8 mouse cellular contexts compared by ENCODE assay signal in genomic region chr14:79661005-79661917, GRCm38 (mm10). TPM values are rescaled to one million over a fixed set of nuclear protein-coding genes. Genes with fewer than 3 reads are reported as not detected.
DNase-seq lines count a peak whose midpoint lies in the region; ATAC-seq lines count a peak whose summit lies in the region.

No protein-coding gene starts in this region.

- 12% methylated on average over 33 of the region's 33 CpGs for WGBS in limb, embryonic 15.5 days
- WGBS in midbrain, embryonic 15.5 days = 23% methylated on average over 33 of the region's 33 CpGs

- H3K9me3 ChIP-seq in limb, embryonic 15.5 days = no peaks in the 10 kb centered on the region
- no peaks in the 10 kb centered on the region for H3K9me3 ChIP-seq in midbrain, embryonic 15.5 days

- no peaks in the 10 kb centered on the region for H3K36me3 ChIP-seq in limb, embryonic 15.5 days
- no peaks in the 10 kb centered on the region for H3K36me3 ChIP-seq in midbrain, embryonic 15.5 days (replicated peaks)

- peak overlapping the region; percentile 68 for H3K27ac ChIP-seq in limb, embryonic 15.5 days
- no peak overlapping the region for H3K27ac ChIP-seq in midbrain, embryonic 15.5 days

- 0 out of 2 replicates have a peak, but pooled peaks have one; percentile 31 for ATAC-seq in limb, embryonic 15.5 days (ENCODE audit: insufficient number of reproducible peaks, low FRiP score, low TSS enrichment, low read depth)
- peak; percentile 61; the same call in 1 of the 2 replicates for ATAC-seq in midbrain, embryonic 15.5 days (replicated peaks)

- peaks cover 8% of the 10 kb centered on the region for H3K4me1 ChIP-seq in limb, embryonic 15.5 days
- H3K4me1 ChIP-seq in midbrain, embryonic 15.5 days = peaks cover 15% of the 10 kb centered on the region

- no peak overlapping the region for H3K9ac ChIP-seq in limb, embryonic 15.5 days
- no peak overlapping the region for H3K9ac ChIP-seq in midbrain, embryonic 15.5 days

- H3K4me3 ChIP-seq in limb, embryonic 15.5 days = peak overlapping the region; percentile 37
- peak overlapping the region; percentile 12; the same call in 1 of the 2 replicates for H3K4me3 ChIP-seq in midbrain, embryonic 15.5 days

- peak; percentile 31 to 33 for DNase-seq in left cerebral cortex, postnatal 25 days (ENCODE audit: low spot score in 2 of 2)
- no peak for DNase-seq in left cerebral cortex, adult 8-10 months (ENCODE audit: low spot score in 2 of 2)
- peak; percentile 32 to 58 for DNase-seq in cerebellum, postnatal 4 days (ENCODE audit: low spot score in 2 of 2)
- peak; percentile 57 for DNase-seq in gastrocnemius, postnatal 14 days
- DNase-seq in induced T-regulatory cell, adult 2 months (ENCODE audit: low read depth) = peak; percentile 65
- DNase-seq in spleen, postnatal 14 days (ENCODE audit: low spot score in 2 of 2) = peak; percentile 41 to 55

- peak overlapping the region; percentile 44 for H3K4me2 ChIP-seq in limb, embryonic 15.5 days
- H3K4me2 ChIP-seq in midbrain, embryonic 15.5 days = peak overlapping the region; percentile 40

- H3K27me3 ChIP-seq in limb, embryonic 15.5 days = no peaks in the 10 kb centered on the region
- 0 out of 2 replicates have a peak, but pooled peaks cover 4% of the 10 kb centered on the region for H3K27me3 ChIP-seq in midbrain, embryonic 15.5 days (replicated peaks)

- intact Hi-C loops in left cerebral cortex, postnatal 25 days (cut with DNase I) = loop anchor here (2.0 kb wide), 1 partner anchor 44 kb away; no protein-coding TSS in a partner anchor
- intact Hi-C loops in gastrocnemius, postnatal 14 days (cut with DNase I; ENCODE audit: low total_unique reads) = no loop called here

RNA-seq across cellular contexts. Expression of gene Cnmd, which starts 0.7 kb away (rescaled TPM):
- total RNA-seq in left cerebral cortex, postnatal 25 days (2021) = 1 to 10 TPM in 1 of 2 experiments, under 1 TPM in 1; 0.87 to 1.1 TPM
- total RNA-seq in left cerebral cortex, adult 8-10 months (2022) = 1 to 10 TPM; 1.2 to 2.7 (median 1.8) TPM
- 1 to 10 TPM in 1 of 2 experiments, under 1 TPM in 1; 0.76 to 1.4 TPM for total RNA-seq in gastrocnemius, postnatal 14 days (2021)
- 234 and 238 TPM in 2 replicates for polyA plus RNA-seq in limb, embryonic 15.5 days (2015; fragmentation: Nextera tagmentation; extraction: Ambion mirVana)
- 1.9 and 2.1 TPM in 2 replicates for polyA plus RNA-seq in midbrain, embryonic 15.5 days (2015; fragmentation: Nextera tagmentation; extraction: Ambion mirVana)

Comparison
In these comparisons a context has a peak if more than half of its experiments do, and no peak if none do; other contexts are left out.
1. DNase-seq: peak in left cerebral cortex, postnatal 25 days (2 of 2), cerebellum, postnatal 4 days (2 of 2), gastrocnemius, postnatal 14 days (single experiment), induced T-regulatory cell, adult 2 months (single experiment) and spleen, postnatal 14 days (2 of 2); none in left cerebral cortex, adult 8-10 months (0 of 2).